Mouse (Mus musculus) erythroblast, embryonic 14.5 days (primary cell): Measurements from ENCODE around the gene Lca5l. TPM values are rescaled to one million over a fixed set of nuclear protein-coding genes. Genes with fewer than 3 reads are reported as not detected.

Experiments used
- H3K27me3 ChIP-seq: 2 replicates; pipeline ENCODE4 v1.6.1; 2012; ENCODE audit warnings: inconsistent platforms; ENCODE audit not compliant: control insufficient read depth
- H3K36me3 ChIP-seq: 2 replicates; pipeline ENCODE4 v1.6.1; 2012; ENCODE audit warnings: mild to moderate bottlenecking, inconsistent platforms; ENCODE audit not compliant: control insufficient read depth
- H3K4me1 ChIP-seq: 2 replicates; pipeline ENCODE4 v1.6.1; 2012; ENCODE audit warnings: inconsistent platforms; ENCODE audit not compliant: control insufficient read depth
- H3K4me3 ChIP-seq: replicated peaks from 2 replicates; pipeline ENCODE3; 2012; ENCODE audit warnings: moderate library complexity, mild to moderate bottlenecking, inconsistent platforms
- H3K9me3 ChIP-seq: 2 replicates; pipeline ENCODE4 v1.6.1; 2012; ENCODE audit warnings: low read length, inconsistent platforms, mixed read lengths; ENCODE audit not compliant: control insufficient read depth
- GATA1 ChIP-seq: IDR thresholded peaks from 2 replicates; pipeline ENCODE4 v1.6.1; 2012; ENCODE audit warnings: low read length, inconsistent platforms, mixed read lengths
- TAL1 ChIP-seq: IDR thresholded peaks from 3 replicates; pipeline ENCODE4 v1.6.1; 2012; ENCODE audit warnings: low read length, inconsistent platforms, mixed read lengths
- polyA plus RNA-seq: library from polyadenylated mRNA; stranded (reverse); fragments of >175 nt; gene quantifications from 2 replicates; pipeline ENCODE4 v1.2.3, GENCODE M21; 2012

Gene Lca5l
- polyA plus RNA-seq, 1 experiment = not detected

DNA sequence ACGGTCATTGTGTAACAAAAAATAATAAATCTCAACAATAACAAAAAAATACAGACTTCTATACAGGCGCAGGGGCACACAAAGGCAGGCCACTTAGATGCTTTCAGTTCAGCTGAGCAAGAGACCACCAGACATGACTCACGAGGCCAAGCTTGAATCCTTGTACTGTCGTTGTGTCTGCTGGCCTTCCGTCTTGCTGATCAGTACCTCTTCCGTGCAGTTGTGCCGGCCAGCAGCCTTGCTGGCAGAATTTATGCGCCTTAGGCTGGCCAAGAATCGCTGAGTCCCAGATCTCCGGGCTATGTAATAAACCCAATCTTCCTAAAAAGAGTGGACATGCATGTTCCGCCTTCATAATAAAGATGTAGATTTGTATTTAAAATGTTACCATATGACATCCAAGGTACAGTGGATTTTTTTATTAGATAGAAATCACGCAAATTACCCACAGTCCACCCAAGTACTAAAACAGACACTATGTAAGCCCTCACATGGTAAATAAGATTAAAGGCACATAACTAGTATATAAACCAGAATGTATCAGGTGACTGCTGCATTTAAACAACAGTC, 33.5 kb downstream of the Lca5l start:
- peaks cover 11% of the 10 kb centered on the region for H3K4me1 ChIP-seq
- peaks cover 15% of the 10 kb centered on the region for H3K27me3 ChIP-seq
- TF ChIP-seq TAL1 (no peak), GATA1 (no peak)
- peak overlapping the region; percentile 58 for H3K4me3 ChIP-seq
- peaks cover 8% of the 10 kb centered on the region for H3K36me3 ChIP-seq
- no peaks in the 10 kb centered on the region for H3K9me3 ChIP-seq

DNA sequence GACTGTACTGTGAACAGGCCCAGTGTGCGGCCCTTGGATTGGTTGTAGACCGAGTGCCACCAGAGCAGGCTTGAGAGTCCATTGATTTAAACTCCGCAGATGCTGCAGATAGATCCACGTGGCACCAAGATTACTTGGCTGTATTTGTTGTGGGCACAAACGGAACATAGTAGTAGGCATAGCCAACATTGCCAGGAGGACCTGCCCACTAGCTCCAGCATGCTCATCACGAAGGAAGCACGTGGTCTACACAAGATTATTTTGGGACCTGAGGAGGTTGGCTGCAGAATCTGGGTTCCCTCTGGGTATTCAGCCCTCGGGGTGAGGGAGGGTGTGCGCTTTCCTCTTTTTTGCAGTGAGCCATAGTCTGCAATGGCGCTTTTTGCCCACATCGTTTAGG, 34.9 kb downstream of the Lca5l start:
- H3K27me3 ChIP-seq = peaks cover 15% of the 10 kb centered on the region
- H3K36me3 ChIP-seq = peaks cover 14% of the 10 kb centered on the region
- TF ChIP-seq GATA1 (no peak), TAL1 (no peak)
- no peaks in the 10 kb centered on the region for H3K9me3 ChIP-seq
- H3K4me1 ChIP-seq = peaks cover 11% of the 10 kb centered on the region
- no peak overlapping the region for H3K4me3 ChIP-seq

GRCm38 (mm10) chr16:96156019-96156418, 36.1 kb downstream of the Lca5l start:
- Histone ChIP-seq H3K4me1 (peaks cover 11% of the 10 kb centered on the region), H3K36me3 (peaks cover 14% of the 10 kb centered on the region)
- TF ChIP-seq TAL1 (no peak), GATA1 (no peak)

GRCm38 (mm10) chr16:96154476-96154875, 37.6 kb downstream of the Lca5l start:
- Histone ChIP-seq H3K4me1 (peaks cover 9% of the 10 kb centered on the region), H3K36me3 (peaks cover 14% of the 10 kb centered on the region)

More at GRCm38 (mm10) chr16:96156019-96156418, 36.1 kb downstream of the Lca5l start:
- no peak overlapping the region for H3K4me3 ChIP-seq
- H3K27me3 ChIP-seq = peaks cover 15% of the 10 kb centered on the region
- no peaks in the 10 kb centered on the region for H3K9me3 ChIP-seq

GRCm38 (mm10) chr16:96151551-96151950, 40.5 kb downstream of the Lca5l start:
- H3K4me1 ChIP-seq = peaks cover 8% of the 10 kb centered on the region
- no peaks in the 10 kb centered on the region for H3K27me3 ChIP-seq
- H3K4me3 ChIP-seq = no peak overlapping the region
- no peaks in the 10 kb centered on the region for H3K9me3 ChIP-seq
- H3K36me3 ChIP-seq = peaks cover 10% of the 10 kb centered on the region
- no peak for TF ChIP-seq TAL1
- no peak for TF ChIP-seq GATA1

More at GRCm38 (mm10) chr16:96154476-96154875, 37.6 kb downstream of the Lca5l start:
- H3K27me3 ChIP-seq = peaks cover 9% of the 10 kb centered on the region
- TF ChIP-seq GATA1 (no peak), TAL1 (no peak)
- no peaks in the 10 kb centered on the region for H3K9me3 ChIP-seq
- no peak overlapping the region for H3K4me3 ChIP-seq

DNA sequence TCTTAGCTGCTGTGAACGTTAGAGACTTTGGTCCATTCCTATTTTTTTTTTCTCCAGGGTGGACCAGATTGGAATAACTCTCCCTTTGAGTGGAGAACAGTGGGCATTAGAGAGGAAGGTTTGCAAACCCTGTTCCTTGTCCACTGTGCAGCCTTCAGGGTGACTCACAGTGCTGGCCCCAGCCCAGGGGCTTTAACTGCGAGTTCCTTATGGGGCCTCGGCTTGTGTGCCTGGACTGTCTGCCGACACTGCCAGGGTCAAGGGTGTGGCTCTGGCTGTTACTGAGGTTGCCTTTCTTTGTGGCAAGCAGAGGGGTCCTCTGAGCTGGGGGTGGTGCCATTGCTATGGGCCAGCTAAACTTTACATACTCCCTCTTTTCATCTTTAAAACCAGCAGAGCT, 41.1 kb downstream of the Lca5l start:
- TF ChIP-seq TAL1 (no peak), GATA1 (no peak)
- Histone ChIP-seq H3K27me3 (no peaks in the 10 kb centered on the region), H3K9me3 (no peaks in the 10 kb centered on the region), H3K36me3 (peaks cover 10% of the 10 kb centered on the region), H3K4me1 (peaks cover 13% of the 10 kb centered on the region), H3K4me3 (no peak overlapping the region)

- H3K27me3 ChIP-seq = no peaks in the 10 kb centered on the region
- peaks cover 10% of the 10 kb centered on the region for H3K36me3 ChIP-seq
- no peaks in the 10 kb centered on the region for H3K9me3 ChIP-seq
- no peak for TF ChIP-seq GATA1
- no peak for TF ChIP-seq TAL1
- no peak overlapping the region for H3K4me3 ChIP-seq
- H3K4me1 ChIP-seq = peaks cover 27% of the 10 kb centered on the region
Measured at GRCm38 (mm10) chr16:96149311-96149710, 42.8 kb downstream of the Lca5l start.

DNA sequence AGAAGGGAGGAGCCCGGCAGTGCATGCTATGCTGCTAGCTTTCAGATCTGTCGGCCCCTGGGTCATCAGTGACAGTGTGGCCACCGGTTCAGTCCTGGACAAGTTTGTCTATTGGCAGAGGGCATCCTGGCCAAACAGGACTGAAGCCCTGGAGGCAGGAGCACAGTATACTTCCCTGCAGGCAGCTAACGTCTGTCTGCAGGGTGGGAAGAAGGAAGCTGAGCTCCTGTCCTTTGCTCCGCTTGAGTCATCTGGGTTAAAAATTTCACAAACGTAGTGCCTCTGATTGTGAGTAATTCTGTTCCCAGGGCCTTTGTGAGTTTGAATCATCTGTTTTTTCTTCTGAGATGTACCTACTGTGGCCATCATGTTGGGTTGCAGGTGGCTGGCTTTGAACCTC, 43.2 kb downstream of the Lca5l start:
- Histone ChIP-seq H3K9me3 (no peaks in the 10 kb centered on the region), H3K27me3 (no peaks in the 10 kb centered on the region), H3K36me3 (peaks cover 7% of the 10 kb centered on the region), H3K4me3 (no peak overlapping the region), H3K4me1 (peaks cover 30% of the 10 kb centered on the region)
- TF ChIP-seq TAL1 (no peak), GATA1 (no peak)

DNA sequence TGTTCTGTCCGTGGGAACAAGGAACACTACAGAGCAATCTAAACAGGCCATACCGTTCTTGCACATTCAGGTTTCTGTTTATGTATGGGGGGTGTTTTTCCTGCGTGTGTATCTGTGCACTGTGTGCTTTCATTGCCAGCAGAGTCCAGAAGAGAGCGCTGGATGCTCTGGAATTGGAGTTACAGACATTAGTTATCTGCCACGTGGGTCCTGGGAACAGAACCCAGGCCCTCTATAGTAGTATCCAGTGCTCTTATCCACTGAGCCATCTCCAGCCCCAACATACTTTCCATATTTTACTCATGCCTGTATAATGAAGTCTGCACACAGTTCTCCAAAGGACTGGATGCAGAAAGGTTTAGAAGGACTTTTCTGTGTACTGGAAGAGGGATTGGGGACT, 46.3 kb downstream of the Lca5l start:
- H3K27me3 ChIP-seq = peaks cover 4% of the 10 kb centered on the region; the same call in 1 of the 2 replicates
- peak overlapping the region; percentile 69 for H3K4me3 ChIP-seq
- no peak for TF ChIP-seq GATA1
- TF ChIP-seq TAL1 = no peak
- no peaks in the 10 kb centered on the region for H3K36me3 ChIP-seq
- peaks cover 5% of the 10 kb centered on the region; the same call in 1 of the 2 replicates for H3K9me3 ChIP-seq
- H3K4me1 ChIP-seq = peaks cover 30% of the 10 kb centered on the region
